Mouse (Mus musculus): ENCODE measurements around the gene Serpina3n.
"Not testable (repeated sequence)": the region's sequence is repeated elsewhere in the genome, so short reads cannot be mapped to it uniquely, and the experiment has no call there.

DNA sequence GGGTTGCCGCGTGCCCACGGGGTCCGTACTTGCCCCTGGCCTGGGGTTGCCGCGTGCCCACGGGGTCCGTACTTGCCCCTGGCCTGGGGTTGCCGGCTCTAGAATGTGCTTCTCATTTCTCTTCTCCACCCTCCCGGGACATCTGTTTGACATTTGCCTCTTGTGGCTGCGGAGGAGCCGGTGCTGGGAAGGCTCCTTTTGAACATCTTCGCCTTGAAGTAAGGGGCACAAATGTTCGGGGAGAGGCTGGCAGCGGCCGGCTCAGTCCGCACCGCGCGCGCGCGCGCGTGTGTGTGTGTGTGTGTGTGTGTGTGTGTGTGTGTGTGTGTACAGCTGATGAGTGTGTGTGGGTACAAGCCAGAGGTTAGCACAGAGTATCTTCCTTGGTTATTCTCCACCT lies 40.5 kb downstream of the Serpina3n start:
- not testable (repeated sequence) for TF ChIP-seq CTCF (IDR thresholded peaks at IDR 0.05; ENCODE audit: low read depth, low read length); GATA1 (IDR thresholded peaks at IDR 0.05; ENCODE audit: borderline replicate concordance, low read length); TAL1 (conservative IDR thresholded peaks at IDR 0.05; ENCODE audit: low read depth, low read length); POLR2AphosphoS5 (IDR thresholded peaks at IDR 0.05; ENCODE audit: insufficient replicate concordance, low read depth, low read length)
